Mouse (Mus musculus): ENCODE data around the gene Col18a1. TPM values are rescaled to one million over a fixed set of nuclear protein-coding genes. Genes with fewer than 3 reads are reported as not detected.

Gene Col18a1
- polyA plus RNA-seq, 1 experiment from 2014 or later, result 178 TPM

DNA sequence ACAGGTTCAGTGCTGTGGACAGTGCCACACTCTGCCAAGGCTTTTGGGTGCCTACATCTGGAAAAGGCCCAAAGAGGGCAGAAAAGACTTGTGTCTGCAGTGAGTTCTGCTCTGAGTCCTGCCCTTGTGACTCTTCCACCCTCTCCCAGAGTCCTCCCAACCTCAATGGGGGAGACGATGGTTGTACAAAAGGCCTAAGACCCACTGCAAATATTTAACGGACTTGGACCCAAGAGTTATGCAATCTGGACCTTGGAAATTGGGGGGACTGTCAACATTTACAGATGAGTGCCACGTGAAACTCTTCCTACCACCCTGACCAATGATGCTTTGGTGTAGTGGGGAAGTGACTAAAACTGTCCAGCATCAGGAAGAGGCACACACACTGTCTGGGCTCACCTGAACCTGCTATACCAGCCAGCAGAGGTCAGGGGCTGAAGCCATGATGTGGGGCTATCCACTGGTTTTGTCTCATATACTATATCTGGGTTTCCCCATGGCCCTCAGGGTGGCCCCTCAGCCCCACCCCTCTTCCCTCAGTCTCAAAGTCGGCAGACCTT, 74.7 kb downstream of the Col18a1 start:
- no peak for DNase-seq (ENCODE audit: low spot score)
- no peak overlapping the region for H3K4me3 ChIP-seq (replicated peaks; ENCODE audit: low read depth, low read length)
- 65% methylated on average over 4 of the region's 4 CpGs for WGBS
- H3K36me3 ChIP-seq (ENCODE audit: insufficient read depth, low read length), result peaks cover 23% of the 10 kb centered on the region; the same call in 1 of the 2 replicates
- no peaks in the 10 kb centered on the region for H3K4me1 ChIP-seq (replicated peaks; ENCODE audit: insufficient read depth, low read length)
- H3K4me2 ChIP-seq (ENCODE audit: low read length), result no peak overlapping the region
- H3K27me3 ChIP-seq (ENCODE audit: insufficient read depth, low read length), result no peaks in the 10 kb centered on the region
- H3K9ac ChIP-seq (ENCODE audit: low read depth, low read length), result no peak overlapping the region
- no peak for TF ChIP-seq CTCF (IDR thresholded peaks at IDR 0.05; ENCODE audit: low read depth)
- H3K27ac ChIP-seq, result no peak overlapping the region
- no peaks in the 10 kb centered on the region for H3K9me3 ChIP-seq (replicated peaks; ENCODE audit: low read length)
- ATAC-seq (replicated peaks; ENCODE audit: low FRiP score, low read depth), result no peak

DNA sequence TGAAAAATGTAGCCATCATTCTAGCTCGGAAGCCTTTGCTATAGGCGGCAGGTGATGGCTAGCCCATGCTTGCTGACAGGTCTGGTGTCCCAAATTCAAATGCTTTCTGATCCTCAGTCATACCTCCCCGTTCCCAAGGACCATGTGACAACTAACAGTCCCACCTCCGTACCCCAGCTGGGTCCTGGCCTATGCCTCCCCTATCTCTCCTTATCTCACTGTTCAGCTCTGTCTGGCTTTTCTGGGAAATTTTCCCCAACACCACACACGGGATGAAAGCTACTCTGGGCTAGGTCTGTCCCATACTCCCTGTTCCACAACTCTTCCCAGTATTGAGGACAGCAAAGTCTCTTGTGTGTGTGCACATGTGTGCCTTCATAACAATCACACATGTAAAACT, 76.3 kb downstream of the Col18a1 start:
- Histone ChIP-seq H3K27ac (peak overlapping the region; percentile 47; the same call in 1 of the 2 replicates), H3K9me3 (replicated peaks; ENCODE audit: low read length) (no peaks in the 10 kb centered on the region), H3K9ac (ENCODE audit: low read depth, low read length) (no peak overlapping the region), H3K4me3 (replicated peaks; ENCODE audit: low read depth, low read length) (no peak overlapping the region), H3K4me1 (replicated peaks; ENCODE audit: insufficient read depth, low read length) (no peaks in the 10 kb centered on the region), H3K4me2 (ENCODE audit: low read length) (no peak overlapping the region), H3K36me3 (ENCODE audit: insufficient read depth, low read length) (peaks cover 21% of the 10 kb centered on the region; the same call in 1 of the 2 replicates), H3K27me3 (ENCODE audit: insufficient read depth, low read length) (no peaks in the 10 kb centered on the region)
- ATAC-seq (replicated peaks; ENCODE audit: low FRiP score, low read depth) (no peak), DNase-seq (ENCODE audit: low spot score) (no peak)
- no peak for TF ChIP-seq CTCF (IDR thresholded peaks at IDR 0.05; ENCODE audit: low read depth)
- 69% methylated on average over 5 of the region's 5 CpGs for WGBS

DNA sequence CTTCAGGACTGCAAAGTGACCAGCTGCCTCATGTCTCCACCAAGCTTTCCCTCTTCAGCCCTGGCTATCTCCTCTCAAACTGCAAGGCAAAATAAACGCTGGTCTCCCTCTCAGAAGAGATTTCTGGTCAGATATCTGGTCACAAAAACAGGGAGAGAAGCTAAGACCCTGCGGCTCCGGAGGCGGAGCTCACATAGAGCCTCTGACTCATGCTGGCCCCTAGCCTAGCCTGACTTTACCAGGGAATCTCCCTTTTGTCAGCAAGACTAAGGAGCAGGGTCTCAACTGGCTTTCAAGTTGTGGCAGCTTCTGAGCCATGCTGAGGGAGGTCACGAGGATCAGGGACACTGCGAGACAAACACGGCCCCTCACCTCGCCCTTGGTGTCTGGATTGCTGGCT, 77.0 kb downstream of the Col18a1 start:
- WGBS, result 46% methylated on average over 8 of the region's 8 CpGs
- H3K4me2 ChIP-seq (ENCODE audit: low read length), result no peak overlapping the region
- no peak for ATAC-seq (replicated peaks; ENCODE audit: low FRiP score, low read depth)
- no peaks in the 10 kb centered on the region for H3K27me3 ChIP-seq (ENCODE audit: insufficient read depth, low read length)
- peaks cover 19% of the 10 kb centered on the region; the same call in 1 of the 2 replicates for H3K36me3 ChIP-seq (ENCODE audit: insufficient read depth, low read length)
- H3K27ac ChIP-seq, result peak overlapping the region; percentile 47; the same call in 1 of the 2 replicates
- DNase-seq (ENCODE audit: low spot score), result peak; percentile 61
- H3K4me3 ChIP-seq (replicated peaks; ENCODE audit: low read depth, low read length), result no peak overlapping the region
- no peak overlapping the region for H3K9ac ChIP-seq (ENCODE audit: low read depth, low read length)
- no peak for TF ChIP-seq CTCF (IDR thresholded peaks at IDR 0.05; ENCODE audit: low read depth)
- no peaks in the 10 kb centered on the region for H3K4me1 ChIP-seq (replicated peaks; ENCODE audit: insufficient read depth, low read length)
- no peaks in the 10 kb centered on the region for H3K9me3 ChIP-seq (replicated peaks; ENCODE audit: low read length)

DNA sequence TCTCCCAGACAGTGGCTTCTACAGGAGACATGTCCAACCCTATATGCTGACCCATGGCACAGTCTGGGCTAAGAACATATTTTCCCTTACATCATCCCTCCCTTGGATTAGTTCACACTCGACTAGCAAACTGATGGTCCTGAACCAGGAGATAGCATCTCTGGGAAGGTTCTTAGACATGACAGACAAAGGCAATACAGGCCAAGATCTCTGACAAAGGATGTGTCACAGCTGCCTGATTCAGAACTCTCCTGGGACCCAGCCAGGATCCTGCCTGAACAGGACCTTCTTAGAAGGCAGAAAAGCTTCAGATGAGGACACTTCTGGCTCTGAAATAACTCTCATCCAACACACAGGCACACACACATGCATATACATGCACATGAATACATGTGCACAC, 81.8 kb downstream of the Col18a1 start:
- no peak overlapping the region for H3K4me3 ChIP-seq (replicated peaks; ENCODE audit: low read depth, low read length)
- peaks cover 22% of the 10 kb centered on the region for H3K36me3 ChIP-seq (ENCODE audit: insufficient read depth, low read length)
- no peak overlapping the region for H3K4me2 ChIP-seq (ENCODE audit: low read length)
- no peak overlapping the region for H3K9ac ChIP-seq (ENCODE audit: low read depth, low read length)
- H3K4me1 ChIP-seq (replicated peaks; ENCODE audit: insufficient read depth, low read length), result no peaks in the 10 kb centered on the region
- H3K27ac ChIP-seq, result no peak overlapping the region
- ATAC-seq (replicated peaks; ENCODE audit: low FRiP score, low read depth), result no peak
- DNase-seq (ENCODE audit: low spot score), result no peak
- 25% methylated on average over 1 of the region's 1 CpGs for WGBS
- no peaks in the 10 kb centered on the region for H3K27me3 ChIP-seq (ENCODE audit: insufficient read depth, low read length)
- no peaks in the 10 kb centered on the region for H3K9me3 ChIP-seq (replicated peaks; ENCODE audit: low read length)
- TF ChIP-seq CTCF (IDR thresholded peaks at IDR 0.05; ENCODE audit: low read depth), result no peak

DNA sequence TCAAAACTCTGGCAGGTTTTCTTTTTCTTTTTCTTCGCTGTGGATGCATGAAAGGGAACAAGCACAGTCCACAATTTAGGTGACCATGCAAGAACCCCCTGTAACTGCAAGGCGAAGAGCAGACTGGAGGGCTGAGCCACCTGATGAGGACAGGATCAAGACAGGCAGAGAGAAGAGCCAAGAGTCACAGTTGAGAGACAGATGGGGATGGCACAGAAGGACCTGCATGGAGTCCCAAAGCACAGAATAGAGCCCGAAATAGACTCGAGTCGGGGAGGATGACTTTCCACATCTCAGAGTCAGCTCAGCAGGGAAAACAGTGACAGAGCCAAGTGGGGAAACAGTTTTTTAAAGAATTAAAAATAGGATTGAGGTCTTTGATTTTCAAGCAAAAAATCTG, 83.4 kb downstream of the Col18a1 start:
- no peak overlapping the region for H3K4me3 ChIP-seq (replicated peaks; ENCODE audit: low read depth, low read length)
- H3K27ac ChIP-seq, result no peak overlapping the region
- DNase-seq (ENCODE audit: low spot score), result no peak
- H3K27me3 ChIP-seq (ENCODE audit: insufficient read depth, low read length), result no peaks in the 10 kb centered on the region
- 72% methylated on average over 5 of the region's 5 CpGs for WGBS
- no peak overlapping the region for H3K9ac ChIP-seq (ENCODE audit: low read depth, low read length)
- no peak overlapping the region for H3K4me2 ChIP-seq (ENCODE audit: low read length)
- no peaks in the 10 kb centered on the region for H3K4me1 ChIP-seq (replicated peaks; ENCODE audit: insufficient read depth, low read length)
- H3K9me3 ChIP-seq (replicated peaks; ENCODE audit: low read length), result no peaks in the 10 kb centered on the region
- H3K36me3 ChIP-seq (ENCODE audit: insufficient read depth, low read length), result peaks cover 31% of the 10 kb centered on the region
- no peak for ATAC-seq (replicated peaks; ENCODE audit: low FRiP score, low read depth)
- TF ChIP-seq CTCF (IDR thresholded peaks at IDR 0.05; ENCODE audit: low read depth), result no peak

DNA sequence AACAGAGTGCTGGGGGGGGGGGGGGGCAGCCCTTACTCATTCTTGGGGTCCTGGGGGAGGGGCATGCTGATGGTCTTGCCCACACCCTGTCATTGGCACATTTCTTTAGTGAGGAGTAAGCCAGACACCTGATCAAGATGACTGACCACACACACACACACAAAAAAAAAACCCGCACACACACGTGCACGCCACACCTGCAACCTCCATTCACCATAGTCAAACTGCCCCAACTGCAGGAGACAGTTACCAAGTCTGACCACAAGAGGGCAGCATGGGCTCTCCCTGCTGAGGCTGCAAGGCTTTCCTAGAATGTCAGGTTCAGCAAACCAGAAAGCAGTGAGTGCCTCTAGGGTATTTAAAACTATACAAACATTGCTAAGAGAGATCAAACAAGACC, 83.9 kb downstream of the Col18a1 start:
- H3K4me1 ChIP-seq (replicated peaks; ENCODE audit: insufficient read depth, low read length), result no peaks in the 10 kb centered on the region
- H3K27ac ChIP-seq, result no peak overlapping the region
- no peak overlapping the region for H3K4me2 ChIP-seq (ENCODE audit: low read length)
- 22% methylated on average over 3 of the region's 3 CpGs for WGBS
- no peaks in the 10 kb centered on the region for H3K27me3 ChIP-seq (ENCODE audit: insufficient read depth, low read length)
- no peak overlapping the region for H3K4me3 ChIP-seq (replicated peaks; ENCODE audit: low read depth, low read length)
- DNase-seq (ENCODE audit: low spot score) (peak; percentile 87), ATAC-seq (replicated peaks; ENCODE audit: low FRiP score, low read depth) (no peak; the same call in 1 of the 2 replicates)
- no peak overlapping the region for H3K9ac ChIP-seq (ENCODE audit: low read depth, low read length)
- peaks cover 31% of the 10 kb centered on the region for H3K36me3 ChIP-seq (ENCODE audit: insufficient read depth, low read length)
- TF ChIP-seq CTCF (IDR thresholded peaks at IDR 0.05; ENCODE audit: low read depth), result peak; percentile 99
- no peaks in the 10 kb centered on the region for H3K9me3 ChIP-seq (replicated peaks; ENCODE audit: low read length)

DNA sequence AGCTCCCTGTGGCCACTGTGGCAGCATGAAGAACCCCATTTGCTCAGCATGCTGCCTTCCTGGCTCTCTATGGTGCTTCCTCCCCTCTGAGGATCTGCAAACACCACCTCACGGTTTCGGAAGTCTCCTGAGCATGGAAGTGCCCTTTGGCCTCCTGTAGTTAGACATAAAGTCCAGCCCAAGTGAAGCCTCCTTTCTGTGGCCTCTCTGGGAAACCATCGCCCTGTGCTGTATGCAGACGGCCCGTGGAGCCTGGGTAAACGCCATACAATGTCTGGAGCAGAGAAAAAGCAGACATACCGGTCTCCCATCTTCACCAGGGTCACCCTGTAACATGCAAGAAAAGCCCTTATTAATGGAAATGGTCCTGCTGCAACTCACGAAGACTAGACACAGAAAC, 87.4 kb downstream of the Col18a1 start:
- Histone ChIP-seq H3K27ac (peak overlapping the region; percentile 60), H3K9me3 (replicated peaks; ENCODE audit: low read length) (no peaks in the 10 kb centered on the region)

More for the DNA sequence above, 87.4 kb downstream of the Col18a1 start:
- WGBS, result 69% methylated on average over 8 of the region's 8 CpGs
- no peak for TF ChIP-seq CTCF (IDR thresholded peaks at IDR 0.05; ENCODE audit: low read depth)
- DNase-seq (ENCODE audit: low spot score) (no peak), ATAC-seq (replicated peaks; ENCODE audit: low FRiP score, low read depth) (0 out of 2 replicates have a peak, but pooled peaks have one; percentile 21)
- Histone ChIP-seq H3K36me3 (ENCODE audit: insufficient read depth, low read length) (peaks cover 38% of the 10 kb centered on the region), H3K4me1 (replicated peaks; ENCODE audit: insufficient read depth, low read length) (no peaks in the 10 kb centered on the region), H3K27me3 (ENCODE audit: insufficient read depth, low read length) (no peaks in the 10 kb centered on the region), H3K9ac (ENCODE audit: low read depth, low read length) (no peak overlapping the region), H3K4me2 (ENCODE audit: low read length) (no peak overlapping the region), H3K4me3 (replicated peaks; ENCODE audit: low read depth, low read length) (no peak overlapping the region)
